Mouse (Mus musculus) liver, embryonic 14.5 days (tissue): ENCODE results near the gene Tmem98. TPM values are rescaled to one million over a fixed set of nuclear protein-coding genes. Genes with fewer than 3 reads are reported as not detected.
A peak's percentile ranks its signal among the peaks of the same experiment; 100 is the strongest.

ENCODE experiments used
- ATAC-seq: fragments of 200-750 bp; cut with Nextera tagmentation; 2 replicates; pipeline ENCODE4 v1.8.0; 2017; ENCODE audit warnings: moderate number of reproducible peaks, mild to moderate bottlenecking, moderate library complexity; ENCODE audit not compliant: insufficient read depth
- DNase-seq, 3 experiments: peaks; one replicate each; pipeline ENCODE4 v3.0.0-alpha.2; 2012 to 2013; ENCODE audit warnings: low read depth in 3 of 3, low spot score in 3 of 3
- H3K27ac ChIP-seq: fragments of 300-500 bp; sonication (generic); 2 replicates; pipeline ENCODE4 v1.5.1; 2014; ENCODE audit warnings: moderate library complexity, mild to moderate bottlenecking, control low read depth, inconsistent platforms
- H3K27me3 ChIP-seq: fragments of 300-500 bp; sonication (generic); 2 replicates; pipeline ENCODE4 v1.6.1; 2014; ENCODE audit warnings: mild to moderate bottlenecking, low read length, moderate library complexity; ENCODE audit not compliant: control insufficient read depth, insufficient read depth
- H3K36me3 ChIP-seq: fragments of 300-500 bp; sonication (generic); replicated peaks from 2 replicates; pipeline ENCODE4 v1.6.1; 2014; ENCODE audit warnings: low read depth; ENCODE audit not compliant: control insufficient read depth, insufficient read depth
- H3K4me1 ChIP-seq, 2 experiments: fragments of 200-500 bp in 1 of 2; fragments of 300-500 bp in 1 of 2; sonication (generic) in 1 of 2; replicated peaks; 2 replicates each; pipeline ENCODE4 v1.6.1; 2012 to 2014; ENCODE audit warnings: antibody characterized with exemption in 1 of 2, inconsistent platforms in 1 of 2, low read length in 1 of 2; ENCODE audit not compliant: control insufficient read depth in 2 of 2, insufficient read depth in 2 of 2
- H3K4me2 ChIP-seq: fragments of 300-500 bp; sonication (generic); 2 replicates; pipeline ENCODE4 v1.6.1; 2014; ENCODE audit warnings: low read depth, mild to moderate bottlenecking, control low read depth, moderate library complexity
- H3K4me3 ChIP-seq, 2 experiments: fragments of 200-500 bp in 1 of 2; fragments of 300-500 bp in 1 of 2; sonication (generic) in 1 of 2; 2 replicates each; pipeline ENCODE4 v1.5.1; 2012 to 2014; ENCODE audit warnings: low read depth in 2 of 2, low read length in 2 of 2, mild to moderate bottlenecking in 2 of 2, control low read depth in 1 of 2, inconsistent platforms in 1 of 2, moderate library complexity in 1 of 2; ENCODE audit not compliant: insufficient read depth in 1 of 2
- H3K9ac ChIP-seq: fragments of 300-500 bp; sonication (generic); replicated peaks from 2 replicates; pipeline ENCODE4 v1.6.1; 2014; ENCODE audit warnings: mild to moderate bottlenecking, control low read depth, moderate library complexity
- H3K9me3 ChIP-seq: fragments of 300-500 bp; sonication (generic); 2 replicates; pipeline ENCODE4 v1.6.1; 2016; ENCODE audit warnings: low read length, mixed read lengths; ENCODE audit not compliant: control insufficient read depth
- CTCF ChIP-seq: IDR thresholded peaks from 2 replicates; pipeline ENCODE4 v1.5.1; 2016; ENCODE audit warnings: antibody characterized with exemption, low read depth, control low read depth
- EP300 ChIP-seq: IDR thresholded peaks from 2 replicates; pipeline ENCODE4 v1.6.1; 2016; ENCODE audit warnings: antibody characterized with exemption, low read depth
- WGBS: fragments of 180-500 bp; shearing (Covaris S2); extraction: QIAGEN DNeasy Blood & Tissue Kit; methylation state at CpG from one replicate; pipeline ENCODE4 v1.1.7; 2014; ENCODE audit not compliant: insufficient replicate concordance; 5-methylcytosine and 5-hydroxymethylcytosine counted together
- polyA plus RNA-seq, 2 experiments: library from polyadenylated mRNA; depleted of rRNA in 1 of 2; stranded (reverse) in 1 of 2; unstranded in 1 of 2; fragments of >200 nt; fragmentation: Nextera tagmentation in 1 of 2; extraction: Ambion mirVana in 1 of 2; gene quantifications; 2 replicates each; pipeline versions ENCODE4 v1.2.1 to v1.2.3; 2012 to 2014

The Tmem98 gene
- polyA plus RNA-seq, 2 experiments: 5.5 to 7.3 TPM

DNA sequence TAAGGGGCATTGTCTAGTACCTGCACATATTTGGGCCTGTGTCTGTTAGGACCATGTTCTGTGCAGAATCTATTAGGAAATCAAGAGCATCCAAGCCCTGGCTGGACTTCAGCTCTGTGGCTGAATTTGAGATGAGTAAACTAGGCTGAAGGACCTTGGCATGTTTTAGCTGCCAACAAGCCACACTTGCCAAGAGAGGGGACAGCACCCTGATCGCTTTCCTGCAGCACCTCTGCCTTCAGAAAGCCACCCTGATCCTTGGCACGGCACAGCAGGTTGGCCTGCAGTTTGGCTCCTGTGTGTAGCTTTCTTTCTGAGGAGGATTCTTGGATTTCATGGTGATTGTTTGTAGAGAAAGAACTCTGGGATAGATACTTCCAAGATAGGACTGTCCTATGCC lies 28.4 kb upstream of the Tmem98 start:
- H3K4me3 ChIP-seq: no peak overlapping the region
- H3K9ac ChIP-seq: no peak overlapping the region
- H3K36me3 ChIP-seq: no peaks in the 10 kb centered on the region
- ATAC-seq (no peak), DNase-seq (no peak)
- WGBS: 94% methylated on average over 2 of the region's 2 CpGs
- H3K9me3 ChIP-seq: no peaks in the 10 kb centered on the region
- TF ChIP-seq EP300 (no peak), CTCF (no peak)
- H3K27ac ChIP-seq: peak overlapping the region; percentile 4
- peaks cover 7% of the 10 kb centered on the region; the same call in 1 of the 2 replicates for H3K27me3 ChIP-seq
- H3K4me2 ChIP-seq: no peak overlapping the region
- H3K4me1 ChIP-seq: peaks cover 43 to 53% of the 10 kb centered on the region in 2 experiments

DNA sequence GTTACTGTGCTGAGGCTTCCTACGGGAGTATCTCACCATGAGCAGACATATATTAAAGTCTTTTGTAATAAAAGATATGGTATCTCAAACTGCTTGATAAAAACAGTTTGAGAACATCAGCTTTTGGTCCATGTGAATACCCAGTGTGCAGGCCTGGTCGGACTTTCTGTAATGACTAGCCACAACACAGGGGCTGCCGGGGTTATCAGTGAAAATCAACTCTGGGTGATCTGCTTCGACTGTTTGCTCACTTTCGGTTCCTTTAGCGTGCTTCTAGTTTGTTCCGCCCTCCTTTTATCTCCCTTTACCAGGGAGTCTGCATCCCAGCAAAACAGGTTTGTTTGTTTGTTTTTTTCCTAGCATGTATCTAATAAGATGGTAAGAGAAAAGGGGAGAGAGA lies 26.5 kb upstream of the Tmem98 start:
- peak; percentile 8 for ATAC-seq
- H3K27me3 ChIP-seq: 0 out of 2 replicates have a peak, but pooled peaks cover 2% of the 10 kb centered on the region
- WGBS: 5% methylated on average over 7 of the region's 7 CpGs
- peak overlapping the region; percentile 74 for H3K9ac ChIP-seq
- TF ChIP-seq CTCF (no peak), EP300 (0 out of 2 replicates have a peak, but pooled peaks have one; percentile 50)
- no peaks in the 10 kb centered on the region for H3K9me3 ChIP-seq
- peak overlapping the region; percentile 99 for H3K27ac ChIP-seq
- peaks cover 43 to 49% of the 10 kb centered on the region in 2 experiments for H3K4me1 ChIP-seq
- peak; percentile 57 to 68 (median 61) for DNase-seq
- no peaks in the 10 kb centered on the region for H3K36me3 ChIP-seq
- H3K4me2 ChIP-seq: peak overlapping the region; percentile 81
- peak overlapping the region in 1 of 2 experiments; percentile 23; a peak in 2 of 4 replicates for H3K4me3 ChIP-seq

GRCm38 (mm10) chr11:80784294-80784743 lies 25.7 kb upstream of the Tmem98 start:
- peak overlapping the region; percentile 81 for H3K4me2 ChIP-seq
- peak overlapping the region; percentile 74 for H3K9ac ChIP-seq

DNA sequence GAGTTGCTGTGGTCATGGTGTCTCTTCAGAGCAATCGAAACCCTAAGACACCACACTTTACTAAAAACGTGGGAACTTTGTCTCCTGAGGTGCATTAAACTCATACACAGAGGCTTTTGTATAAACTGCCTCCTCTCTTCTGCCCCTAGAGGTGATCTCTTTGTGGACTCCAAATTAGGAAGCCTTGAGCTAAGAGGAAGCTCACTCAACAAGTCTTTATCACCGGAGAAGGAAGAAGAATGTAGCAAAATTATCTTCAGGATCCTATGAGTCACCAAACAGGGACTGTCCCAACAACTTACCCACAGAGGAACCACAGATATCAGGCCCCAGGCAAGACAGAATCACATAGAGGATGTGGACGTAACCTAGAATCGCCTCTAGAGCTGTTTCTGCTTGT lies 24.3 kb upstream of the Tmem98 start:
- Histone ChIP-seq H3K4me2 (no peak overlapping the region), H3K36me3 (no peaks in the 10 kb centered on the region), H3K4me3 (no peak overlapping the region), H3K4me1 (peaks cover 46 to 53% of the 10 kb centered on the region in 2 experiments), H3K27me3 (no peaks in the 10 kb centered on the region), H3K9me3 (no peaks in the 10 kb centered on the region), H3K9ac (no peak overlapping the region), H3K27ac (peak overlapping the region; percentile 99)
- TF ChIP-seq EP300: no peak
- TF ChIP-seq CTCF: peak; percentile 37; the same call in 1 of the 2 replicates
- 32% methylated on average over 5 of the region's 5 CpGs for WGBS
- ATAC-seq (no peak), DNase-seq (peak; percentile 29 to 48 (median 34))

More at GRCm38 (mm10) chr11:80784294-80784743, 25.7 kb upstream of the Tmem98 start:
- WGBS: 2% methylated on average over 3 of the region's 3 CpGs
- no peaks in the 10 kb centered on the region for H3K9me3 ChIP-seq
- H3K27ac ChIP-seq: peak overlapping the region; percentile 99
- H3K27me3 ChIP-seq: no peaks in the 10 kb centered on the region
- H3K4me1 ChIP-seq: peaks cover 41 to 47% of the 10 kb centered on the region in 2 experiments
- TF ChIP-seq CTCF (no peak), EP300 (no peak; the same call in 1 of the 2 replicates)
- ATAC-seq (peak; percentile 68), DNase-seq (peak; percentile 63 to 78 (median 66))
- H3K36me3 ChIP-seq: no peaks in the 10 kb centered on the region
- H3K4me3 ChIP-seq: peak overlapping the region; percentile 37 to 43

GRCm38 (mm10) chr11:80789647-80790240 lies 20.2 kb upstream of the Tmem98 start:
- Histone ChIP-seq H3K9me3 (no peaks in the 10 kb centered on the region), H3K4me1 (peaks cover 33% of the 10 kb centered on the region in 2 experiments), H3K9ac (no peak overlapping the region; the same call in 1 of the 2 replicates), H3K27ac (0 out of 2 replicates have a peak overlapping the region, but pooled peaks have one; percentile 13), H3K36me3 (no peaks in the 10 kb centered on the region), H3K4me2 (no peak overlapping the region), H3K4me3 (no peak overlapping the region), H3K27me3 (no peaks in the 10 kb centered on the region)
- ATAC-seq (no peak), DNase-seq (no peak)
- TF ChIP-seq EP300: no peak
- no peak for TF ChIP-seq CTCF
- 57% methylated on average over 7 of the region's 7 CpGs for WGBS
